Mouse (Mus musculus) neural tube, embryonic 11.5 days (tissue): ENCODE results near the gene Naa60. TPM values are rescaled to one million over a fixed set of nuclear protein-coding genes. Genes with fewer than 3 reads are reported as not detected.

ENCODE experiments used
- ATAC-seq: fragments of 200-750 bp; cut with Nextera tagmentation; 2 replicates; pipeline ENCODE4 v1.8.0; 2017; ENCODE audit warnings: moderate number of reproducible peaks, mild to moderate bottlenecking, moderate TSS enrichment, moderate library complexity; ENCODE audit not compliant: insufficient read depth, low FRiP score, low TSS enrichment
- DNase-seq: peaks from one replicate; pipeline ENCODE4 v3.0.0-alpha.2; 2015; ENCODE audit warnings: low spot score
- H3K27ac ChIP-seq: fragments of 300-500 bp; sonication (generic); 2 replicates; pipeline ENCODE4 v1.5.1; 2014; ENCODE audit warnings: low read depth, mild to moderate bottlenecking, low read length
- H3K27me3 ChIP-seq: fragments of 300-500 bp; sonication (generic); 2 replicates; pipeline ENCODE4 v1.6.1; 2014; ENCODE audit warnings: mild to moderate bottlenecking, low read length, mixed read lengths; ENCODE audit not compliant: control insufficient read depth, insufficient read depth
- H3K36me3 ChIP-seq: fragments of 300-500 bp; sonication (generic); 2 replicates; pipeline ENCODE4 v1.6.1; 2014; ENCODE audit warnings: mild to moderate bottlenecking, low read length, moderate library complexity, mixed read lengths; ENCODE audit not compliant: control insufficient read depth, insufficient read depth
- H3K4me1 ChIP-seq: fragments of 300-500 bp; sonication (generic); 2 replicates; pipeline ENCODE4 v1.6.1; 2014; ENCODE audit warnings: low read length, mixed read lengths; ENCODE audit not compliant: control insufficient read depth, insufficient read depth
- H3K4me2 ChIP-seq: fragments of 300-500 bp; sonication (generic); 2 replicates; pipeline ENCODE4 v1.6.1; 2014; ENCODE audit warnings: low read depth, mild to moderate bottlenecking, moderate library complexity
- H3K4me3 ChIP-seq: fragments of 300-500 bp; sonication (generic); 2 replicates; pipeline ENCODE4 v1.5.1; 2014; ENCODE audit warnings: low read depth, low read length
- H3K9ac ChIP-seq: fragments of 300-500 bp; sonication (generic); 2 replicates; pipeline ENCODE4 v1.6.1; 2014; ENCODE audit warnings: mild to moderate bottlenecking, low read length
- H3K9me3 ChIP-seq: fragments of 300-500 bp; sonication (generic); 2 replicates; pipeline ENCODE4 v1.6.1; 2016; ENCODE audit warnings: low read length; ENCODE audit not compliant: control insufficient read depth
- WGBS: fragments of 180-500 bp; shearing (Covaris S2); extraction: QIAGEN DNeasy Blood & Tissue Kit; methylation state at CpG from one replicate; pipeline ENCODE4 v1.1.7; 2014; 5-methylcytosine and 5-hydroxymethylcytosine counted together
- polyA plus RNA-seq: library from polyadenylated mRNA; unstranded; fragments of >200 nt; fragmentation: Nextera tagmentation; extraction: Ambion mirVana; gene quantifications from 2 replicates; pipeline ENCODE4 v1.2.1, GENCODE M21; 2014

The Naa60 gene
- polyA plus RNA-seq, result 66.2 and 66.5 TPM in 2 replicates

- H3K27me3 ChIP-seq, result no peaks in the 10 kb centered on the region
- H3K4me3 ChIP-seq, result peak within 1 kb of the TSS; percentile 52
- H3K27ac ChIP-seq, result no peak within 1 kb of the TSS
- H3K9ac ChIP-seq, result peak within 1 kb of the TSS; percentile 20
- DNase-seq, result peak; percentile 91
- ATAC-seq, result peak; percentile 98
- peaks cover 3% of the 10 kb centered on the region; the same call in 1 of the 2 replicates for H3K4me1 ChIP-seq
- H3K9me3 ChIP-seq, result no peaks in the 10 kb centered on the region
- 6% methylated on average over 47 of the region's 47 CpGs for WGBS
- peaks cover 2% of the 10 kb centered on the region; the same call in 1 of the 2 replicates for H3K36me3 ChIP-seq
- H3K4me2 ChIP-seq, result peak within 1 kb of the TSS; percentile 73
Measured at GRCm38 (mm10) chr16:3872216-3873047, at the start of gene Naa60. Naa60 (plus strand) TSS chr16:3872375.

DNA sequence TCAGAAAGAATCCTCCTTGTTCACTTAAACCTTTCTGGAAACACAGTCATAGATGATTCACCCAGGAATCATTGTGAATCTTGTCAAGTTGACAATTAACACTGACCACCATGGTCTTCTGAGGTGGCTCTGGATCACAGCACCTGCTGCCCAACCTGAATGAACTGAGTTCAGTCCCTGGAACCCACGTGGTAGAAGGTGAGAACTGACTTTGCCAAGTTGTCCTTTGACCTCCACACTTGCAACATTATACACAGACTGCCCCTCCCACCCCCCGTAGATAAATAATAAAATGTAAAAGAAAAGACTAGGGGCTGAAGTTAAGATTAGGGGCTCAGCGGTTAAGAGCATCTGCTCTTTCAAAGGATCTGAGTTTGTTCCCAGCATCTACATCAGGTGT lies 44.2 kb upstream of the Naa60 start:
- Histone ChIP-seq H3K4me1 (no peaks in the 10 kb centered on the region), H3K9ac (no peak overlapping the region), H3K27ac (no peak overlapping the region), H3K9me3 (no peaks in the 10 kb centered on the region), H3K4me2 (no peak overlapping the region), H3K27me3 (no peaks in the 10 kb centered on the region), H3K4me3 (no peak overlapping the region), H3K36me3 (no peaks in the 10 kb centered on the region)
- DNase-seq, result no peak
- no peak for ATAC-seq
- 64% methylated on average over 3 of the region's 3 CpGs for WGBS

- WGBS, result 88% methylated on average over 2 of the region's 2 CpGs
- Histone ChIP-seq H3K9ac (no peak overlapping the region), H3K4me3 (no peak overlapping the region), H3K9me3 (no peaks in the 10 kb centered on the region), H3K36me3 (no peaks in the 10 kb centered on the region), H3K27ac (no peak overlapping the region), H3K27me3 (no peaks in the 10 kb centered on the region), H3K4me1 (no peaks in the 10 kb centered on the region), H3K4me2 (no peak overlapping the region)
- ATAC-seq, result no peak
- DNase-seq, result no peak
Measured at GRCm38 (mm10) chr16:3829727-3830126, 42.4 kb upstream of the Naa60 start.

DNA sequence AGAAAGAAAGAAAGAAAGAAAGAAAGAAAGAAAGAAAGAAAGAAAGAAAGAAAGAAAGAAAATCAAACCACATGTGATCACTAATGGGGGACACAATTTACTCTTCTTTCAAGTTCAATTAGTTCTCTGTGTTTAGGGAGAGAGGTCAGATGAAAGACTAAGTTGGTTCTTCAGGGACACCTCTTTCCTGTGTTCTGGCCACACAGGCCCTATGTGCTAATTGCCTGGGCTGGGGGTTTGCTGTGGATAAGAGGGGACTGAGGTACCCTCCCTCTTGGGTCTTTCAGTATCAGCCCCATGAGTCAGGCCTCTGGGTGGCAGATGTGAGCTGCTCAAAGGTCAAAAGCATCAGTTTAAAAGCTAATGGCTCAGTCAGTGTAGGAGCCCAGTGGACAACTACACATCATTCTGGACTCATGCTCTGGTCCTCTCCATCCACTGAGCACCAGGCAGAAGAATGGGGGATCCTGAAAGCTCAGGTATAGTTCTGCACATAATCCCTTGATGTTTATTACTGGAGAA lies 41.5 kb upstream of the Naa60 start, which contains the start of gene Olfr15:
TSS of gene Olfr15 (plus strand) at position 291 of the 522 bp plus-strand sequence.
- no peaks in the 10 kb centered on the region for H3K4me1 ChIP-seq
- no peak for ATAC-seq
- no peak for DNase-seq
- H3K9me3 ChIP-seq, result no peaks in the 10 kb centered on the region
- no peaks in the 10 kb centered on the region for H3K27me3 ChIP-seq
- H3K36me3 ChIP-seq, result no peaks in the 10 kb centered on the region
- H3K27ac ChIP-seq, result no peak within 1 kb of the TSS
- H3K4me2 ChIP-seq, result no peak within 1 kb of the TSS
- H3K9ac ChIP-seq, result no peak within 1 kb of the TSS
- H3K4me3 ChIP-seq, result no peak within 1 kb of the TSS

- Histone ChIP-seq H3K9ac (no peak overlapping the region), H3K27me3 (no peaks in the 10 kb centered on the region), H3K4me1 (no peaks in the 10 kb centered on the region), H3K4me2 (no peak overlapping the region), H3K4me3 (no peak overlapping the region), H3K9me3 (no peaks in the 10 kb centered on the region), H3K36me3 (no peaks in the 10 kb centered on the region), H3K27ac (no peak overlapping the region)
- ATAC-seq (no peak), DNase-seq (no peak)
- WGBS, result 76% methylated on average over 2 of the region's 2 CpGs
Measured at GRCm38 (mm10) chr16:3835461-3835860, 36.7 kb upstream of the Naa60 start.

GRCm38 (mm10) chr16:3839157-3839885 lies 32.9 kb upstream of the Naa60 start:
- WGBS, result 61% methylated on average over 17 of the region's 17 CpGs
- no peak for ATAC-seq
- H3K27me3 ChIP-seq, result no peaks in the 10 kb centered on the region
- DNase-seq, result no peak
- H3K4me1 ChIP-seq, result no peaks in the 10 kb centered on the region
- no peak overlapping the region for H3K9ac ChIP-seq
- no peaks in the 10 kb centered on the region for H3K9me3 ChIP-seq
- H3K27ac ChIP-seq, result no peak overlapping the region
- H3K36me3 ChIP-seq, result no peaks in the 10 kb centered on the region
- no peak overlapping the region for H3K4me2 ChIP-seq
- H3K4me3 ChIP-seq, result no peak overlapping the region

GRCm38 (mm10) chr16:3842989-3843388 lies 29.2 kb upstream of the Naa60 start:
- DNase-seq (no peak), ATAC-seq (no peak)
- WGBS, result 38% methylated on average over 4 of the region's 4 CpGs

DNA sequence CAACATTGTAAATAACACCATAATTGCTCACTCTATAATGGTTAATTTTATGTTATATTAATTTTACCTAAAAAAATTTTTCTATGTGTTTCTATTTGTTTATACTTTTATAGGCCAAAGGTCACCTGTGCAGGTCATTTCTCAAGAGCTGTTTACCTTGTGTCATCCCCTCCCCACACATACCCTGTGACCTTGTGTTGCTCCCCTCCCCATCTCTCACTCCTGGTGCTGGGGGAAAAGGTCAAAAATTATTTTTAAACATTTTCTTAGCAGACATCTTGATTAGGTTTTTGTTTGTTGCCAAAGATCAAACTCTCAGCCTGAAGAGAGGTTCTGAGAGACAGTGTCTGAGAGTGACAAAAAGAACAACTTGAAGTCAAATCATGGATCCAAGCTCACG lies 28.4 kb upstream of the Naa60 start:
- no peak overlapping the region for H3K4me2 ChIP-seq
- H3K9ac ChIP-seq, result no peak overlapping the region
- H3K4me3 ChIP-seq, result no peak overlapping the region
- no peaks in the 10 kb centered on the region for H3K36me3 ChIP-seq
- no peaks in the 10 kb centered on the region for H3K4me1 ChIP-seq
- no peaks in the 10 kb centered on the region for H3K27me3 ChIP-seq
- ATAC-seq (no peak), DNase-seq (no peak)
- H3K9me3 ChIP-seq, result no peaks in the 10 kb centered on the region
- no peak overlapping the region for H3K27ac ChIP-seq
- WGBS, result 75% methylated on average over 1 of the region's 1 CpGs

More at GRCm38 (mm10) chr16:3842989-3843388, 29.2 kb upstream of the Naa60 start:
- no peak overlapping the region for H3K4me2 ChIP-seq
- H3K9me3 ChIP-seq, result no peaks in the 10 kb centered on the region
- no peak overlapping the region for H3K4me3 ChIP-seq
- H3K4me1 ChIP-seq, result no peaks in the 10 kb centered on the region
- no peak overlapping the region for H3K9ac ChIP-seq
- no peaks in the 10 kb centered on the region for H3K36me3 ChIP-seq
- H3K27me3 ChIP-seq, result no peaks in the 10 kb centered on the region
- no peak overlapping the region for H3K27ac ChIP-seq
